ENCODE assay signal across 8 mouse cellular contexts in genomic region chr5:110840465-110840864, GRCm38 (mm10). TPM values are rescaled to one million over a fixed set of nuclear protein-coding genes. Genes with fewer than 3 reads are reported as not detected.
A peak's percentile ranks its signal among the peaks of the same experiment; 100 is the strongest.
DNase-seq lines count a peak whose midpoint lies in the region; ATAC-seq and TF ChIP-seq lines count a peak whose summit lies in the region.

No protein-coding gene starts in this region.

- H3K9me3 ChIP-seq in E14TG2a.4 (ENCODE audit: low read length): no peaks in the 10 kb centered on the region
- H3K9me3 ChIP-seq in forebrain, embryonic 16.5 days (ENCODE audit: control insufficient read depth, low read length): no peaks in the 10 kb centered on the region
- H3K9me3 ChIP-seq in intestine, postnatal 0 days (ENCODE audit: control insufficient read depth): no peaks in the 10 kb centered on the region
- no peaks in the 10 kb centered on the region for H3K9me3 ChIP-seq in liver, embryonic 13.5 days (replicated peaks)

- DNase-seq in B cell, adult 2 months: peak; percentile 81 to 84
- DNase-seq in cerebellum, adult 11-12 months: peak; percentile 41
- DNase-seq in liver, embryonic 13.5 days: peak; percentile 65
- DNase-seq in neural tube, embryonic 10.5 days (ENCODE audit: extremely low spot score, low spot score): peak; percentile 26
- DNase-seq in yolk sac, embryonic 10.5 days (ENCODE audit: low spot score): no peak

- 4% methylated on average over 4 of the region's 4 CpGs for WGBS in forebrain, embryonic 16.5 days
- WGBS in intestine, postnatal 0 days: 3% methylated on average over 4 of the region's 4 CpGs
- 1% methylated on average over 4 of the region's 4 CpGs for WGBS in liver, embryonic 13.5 days (ENCODE audit: insufficient replicate concordance)

- TF ChIP-seq CTCF in E14TG2a.4 (conservative IDR thresholded peaks at IDR 0.05; ENCODE audit: low read length): peak; percentile 82
- TF ChIP-seq CTCF in intestine, postnatal 0 days (IDR thresholded peaks at IDR 0.05; ENCODE audit: low read depth): peak; percentile 71

- H3K4me1 ChIP-seq in E14TG2a.4 (replicated peaks; ENCODE audit: low read depth, low read length): peaks cover 38% of the 10 kb centered on the region
- H3K4me1 ChIP-seq in forebrain, embryonic 16.5 days (replicated peaks; ENCODE audit: control insufficient read depth, insufficient read depth, low read length): peaks cover 12% of the 10 kb centered on the region
- H3K4me1 ChIP-seq in intestine, postnatal 0 days (replicated peaks; ENCODE audit: control insufficient read depth, insufficient read depth, low read length): 0 out of 2 replicates have a peak, but pooled peaks cover 3% of the 10 kb centered on the region
- peaks cover 69% of the 10 kb centered on the region for H3K4me1 ChIP-seq in liver, embryonic 13.5 days (replicated peaks)

- ATAC-seq in forebrain, embryonic 16.5 days: no peak
- ATAC-seq in intestine, postnatal 0 days: no peak
- no peak for ATAC-seq in liver, embryonic 13.5 days (ENCODE audit: low read depth)

- peak overlapping the region; percentile 51 for H3K9ac ChIP-seq in forebrain, embryonic 16.5 days (replicated peaks; ENCODE audit: low read depth, low read length)
- peak overlapping the region; percentile 38; the same call in 1 of the 2 replicates for H3K9ac ChIP-seq in intestine, postnatal 0 days (ENCODE audit: low read depth, low read length)
- peak overlapping the region; percentile 89 for H3K9ac ChIP-seq in liver, embryonic 13.5 days

- H3K4me3 ChIP-seq in E14TG2a.4 (replicated peaks; ENCODE audit: low read length): peak overlapping the region; percentile 90
- H3K4me3 ChIP-seq in forebrain, embryonic 16.5 days (replicated peaks; ENCODE audit: low read length): peak overlapping the region; percentile 83
- H3K4me3 ChIP-seq in intestine, postnatal 0 days (ENCODE audit: low read depth, low read length): peak overlapping the region; percentile 67
- peak overlapping the region; percentile 82 for H3K4me3 ChIP-seq in liver, embryonic 13.5 days (replicated peaks)

- peak overlapping the region; percentile 83 for H3K4me2 ChIP-seq in forebrain, embryonic 16.5 days (ENCODE audit: low read length)
- peak overlapping the region; percentile 81 for H3K4me2 ChIP-seq in intestine, postnatal 0 days (replicated peaks; ENCODE audit: low read depth)
- H3K4me2 ChIP-seq in liver, embryonic 13.5 days: peak overlapping the region; percentile 81

- H3K27ac ChIP-seq in forebrain, embryonic 16.5 days (ENCODE audit: low read length): peak overlapping the region; percentile 31; the same call in 1 of the 2 replicates
- 0 out of 2 replicates have a peak overlapping the region, but pooled peaks have one; percentile 31 for H3K27ac ChIP-seq in intestine, postnatal 0 days (ENCODE audit: low read depth, low read length)
- H3K27ac ChIP-seq in liver, embryonic 13.5 days: peak overlapping the region; percentile 92

- peaks cover 25% of the 10 kb centered on the region for H3K36me3 ChIP-seq in E14TG2a.4 (ENCODE audit: insufficient read depth, low read length)
- no peaks in the 10 kb centered on the region for H3K36me3 ChIP-seq in forebrain, embryonic 16.5 days (ENCODE audit: control insufficient read depth, insufficient read depth)
- peaks cover 14% of the 10 kb centered on the region; the same call in 1 of the 2 replicates for H3K36me3 ChIP-seq in intestine, postnatal 0 days (ENCODE audit: control insufficient read depth, insufficient read depth)
- H3K36me3 ChIP-seq in liver, embryonic 13.5 days: peaks cover 48% of the 10 kb centered on the region

- H3K27me3 ChIP-seq in E14TG2a.4 (ENCODE audit: insufficient read depth, low read length): no peaks in the 10 kb centered on the region
- no peaks in the 10 kb centered on the region for H3K27me3 ChIP-seq in forebrain, embryonic 16.5 days (replicated peaks; ENCODE audit: control insufficient read depth, insufficient read depth, low read length)
- no peaks in the 10 kb centered on the region for H3K27me3 ChIP-seq in intestine, postnatal 0 days (replicated peaks; ENCODE audit: control insufficient read depth, insufficient read depth, low read length)
- no peaks in the 10 kb centered on the region for H3K27me3 ChIP-seq in liver, embryonic 13.5 days

RNA-seq across cellular contexts. Expression of gene Chek2, which starts 0.7 kb away (rescaled TPM):
- 13.5 and 13.7 TPM in 2 replicates for polyA plus RNA-seq in forebrain, embryonic 16.5 days (2015; fragmentation: Nextera tagmentation; extraction: Ambion mirVana)
- polyA plus RNA-seq in intestine, postnatal 0 days (2015; fragmentation: Nextera tagmentation; extraction: Ambion mirVana): 10.5 and 12.2 TPM in 2 replicates
- 40.2 and 42.0 TPM in 2 replicates for polyA plus RNA-seq in liver, embryonic 13.5 days (2015; fragmentation: Nextera tagmentation; extraction: Ambion mirVana)

RNA-seq across cellular contexts. Expression of gene Hscb, which starts 0.9 kb away (rescaled TPM):
- 9.4 and 12.1 TPM in 2 replicates for polyA plus RNA-seq in forebrain, embryonic 16.5 days (2015; fragmentation: Nextera tagmentation; extraction: Ambion mirVana)
- 50.0 and 52.2 TPM in 2 replicates for polyA plus RNA-seq in intestine, postnatal 0 days (2015; fragmentation: Nextera tagmentation; extraction: Ambion mirVana)
- 61.8 and 62.4 TPM in 2 replicates for polyA plus RNA-seq in liver, embryonic 13.5 days (2015; fragmentation: Nextera tagmentation; extraction: Ambion mirVana)

RNA-seq across cellular contexts. Expression of gene Ulk1, which starts 30.6 kb away (rescaled TPM):
- 45.4 and 47.5 TPM in 2 replicates for polyA plus RNA-seq in forebrain, embryonic 16.5 days (2015; fragmentation: Nextera tagmentation; extraction: Ambion mirVana)
- 6.0 and 6.4 TPM in 2 replicates for polyA plus RNA-seq in intestine, postnatal 0 days (2015; fragmentation: Nextera tagmentation; extraction: Ambion mirVana)
- 6.6 and 7.6 TPM in 2 replicates for polyA plus RNA-seq in liver, embryonic 13.5 days (2015; fragmentation: Nextera tagmentation; extraction: Ambion mirVana)

RNA-seq across cellular contexts. Expression of gene Ttc28, which starts 39.1 kb away (rescaled TPM):
- 40.5 and 47.3 TPM in 2 replicates for polyA plus RNA-seq in forebrain, embryonic 16.5 days (2015; fragmentation: Nextera tagmentation; extraction: Ambion mirVana)
- polyA plus RNA-seq in intestine, postnatal 0 days (2015; fragmentation: Nextera tagmentation; extraction: Ambion mirVana): 2.9 and 3.4 TPM in 2 replicates
- 0.95 and 1.1 TPM in 2 replicates for polyA plus RNA-seq in liver, embryonic 13.5 days (2015; fragmentation: Nextera tagmentation; extraction: Ambion mirVana)

Comparison
In these comparisons a context has a peak if more than half of its experiments do, and no peak if none do; other contexts are left out.
1. H3K27ac ChIP-seq: peak in every context shown above with its lines; median percentile 92 in liver, embryonic 13.5 days; 31 in forebrain, embryonic 16.5 days; 31 in intestine, postnatal 0 days.
2. H3K9ac ChIP-seq: peak in every context shown above with its lines; median percentile 89 in liver, embryonic 13.5 days; 51 in forebrain, embryonic 16.5 days; 38 in intestine, postnatal 0 days.